11 mouse cellular contexts compared by ENCODE assay signal in genomic region chr16:17753001-17753400, GRCm38 (mm10). TPM values are rescaled to one million over a fixed set of nuclear protein-coding genes. Genes with fewer than 3 reads are reported as not detected.
DNase-seq lines count a peak whose midpoint lies in the region; ATAC-seq and TF ChIP-seq lines count a peak whose summit lies in the region.
"Had no signal": no experiment of that assay in that cellular context is flagged by ENCODE, and none has a peak within 500 bp of the region (broad histone marks: within the 10 kb centered on the region; RNA-seq: fewer than 3 reads in every experiment).

No protein-coding gene starts in this region.

- peak; percentile 68 for DNase-seq in heart, adult 11 months
- DNase-seq in heart, adult 2 months = no peak
- DNase-seq in limb, embryonic 10.5 days (ENCODE audit: low spot score) = no peak
- DNase-seq in MN1 (ENCODE audit: low spot score) = peak; percentile 66
- no peak for DNase-seq in layer of hippocampus, adult 9-11 months
- no peak for DNase-seq in c-Kit-positive CD71-positive TER-119-positive erythroid progenitor cells, embryonic 14.5 days (ENCODE audit: low spot score)
- DNase-seq: cerebellum, adult 9-10 months; right cerebral cortex, postnatal 4 days had no signal

- no peaks in the 10 kb centered on the region for H3K4me1 ChIP-seq in heart, adult 2 months (ENCODE audit: control insufficient read depth, insufficient read depth, low read length)
- peaks cover 7% of the 10 kb centered on the region; the same call in 1 of the 2 replicates for H3K4me1 ChIP-seq in limb, embryonic 13.5 days
- H3K4me1 ChIP-seq in limb, embryonic 10.5 days = no peaks in the 10 kb centered on the region; the same call in 1 of the 2 replicates
- 0 out of 2 replicates have a peak, but pooled peaks cover 4% of the 10 kb centered on the region for H3K4me1 ChIP-seq in intestine, embryonic 15.5 days (replicated peaks)

- 23% methylated on average over 3 of the region's 3 CpGs for WGBS in heart, adult 2 months
- 17% methylated on average over 3 of the region's 3 CpGs for WGBS in limb, embryonic 13.5 days
- 31% methylated on average over 3 of the region's 3 CpGs for WGBS in limb, embryonic 10.5 days
- 12% methylated on average over 3 of the region's 3 CpGs for WGBS in intestine, embryonic 15.5 days

- H3K27ac ChIP-seq in heart, adult 2 months = no peak overlapping the region
- no peak overlapping the region; the same call in 1 of the 2 replicates for H3K27ac ChIP-seq in limb, embryonic 13.5 days
- H3K27ac ChIP-seq in limb, embryonic 10.5 days = no peak overlapping the region
- peak overlapping the region; percentile 64; the same call in 1 of the 2 replicates for H3K27ac ChIP-seq in intestine, embryonic 15.5 days

- no peak for TF ChIP-seq CTCF in heart, adult 2 months (IDR thresholded peaks at IDR 0.05)

- TF ChIP-seq POLR2A in heart, adult 2 months (IDR thresholded peaks at IDR 0.05; ENCODE audit: insufficient read depth, low read depth, low read length) = no peak

- no peaks in the 10 kb centered on the region for H3K9me3 ChIP-seq in limb, embryonic 13.5 days
- no peaks in the 10 kb centered on the region for H3K9me3 ChIP-seq in limb, embryonic 10.5 days (replicated peaks)
- H3K9me3 ChIP-seq in intestine, embryonic 15.5 days = no peaks in the 10 kb centered on the region

- H3K4me2 ChIP-seq in limb, embryonic 13.5 days (replicated peaks) = no peak overlapping the region
- H3K4me2 ChIP-seq in intestine, embryonic 15.5 days (replicated peaks) = no peak overlapping the region

- H3K27me3 ChIP-seq in heart, adult 2 months (ENCODE audit: control insufficient read depth, insufficient read depth, low read length) = no peaks in the 10 kb centered on the region
- H3K27me3 ChIP-seq in limb, embryonic 13.5 days = no peaks in the 10 kb centered on the region
- H3K27me3 ChIP-seq in limb, embryonic 10.5 days (ENCODE audit: low read depth, poor library complexity, severe bottlenecking) = no peaks in the 10 kb centered on the region
- H3K27me3 ChIP-seq in intestine, embryonic 15.5 days (replicated peaks) = no peaks in the 10 kb centered on the region

- no peak overlapping the region for H3K9ac ChIP-seq in heart, adult 2 months (ENCODE audit: low read depth, low read length)
- no peak overlapping the region for H3K9ac ChIP-seq in limb, embryonic 13.5 days
- no peak overlapping the region for H3K9ac ChIP-seq in intestine, embryonic 15.5 days

- H3K36me3 ChIP-seq in heart, adult 2 months (ENCODE audit: control insufficient read depth, insufficient read depth, low read length) = no peaks in the 10 kb centered on the region
- no peaks in the 10 kb centered on the region for H3K36me3 ChIP-seq in limb, embryonic 13.5 days
- no peaks in the 10 kb centered on the region for H3K36me3 ChIP-seq in limb, embryonic 10.5 days
- H3K36me3 ChIP-seq in intestine, embryonic 15.5 days = no peaks in the 10 kb centered on the region

- no peak for TF ChIP-seq EP300 in heart, adult 2 months (IDR thresholded peaks at IDR 0.05; ENCODE audit: insufficient read depth, low read depth, low read length)

- 0 out of 2 replicates have a peak, but pooled peaks have one; percentile 24 for ATAC-seq in limb, embryonic 13.5 days (ENCODE audit: low FRiP score, low read depth)
- ATAC-seq in intestine, embryonic 15.5 days = peak; percentile 84

- intact Hi-C loops in heart, adult 2 months (cut with DNase I) = no loop called here

- no peaks in the 10 kb centered on the region for H3K79me2 ChIP-seq in heart, adult 2 months (replicated peaks; ENCODE audit: control insufficient read depth, insufficient read depth, low read length)

- no peak overlapping the region for H3K4me3 ChIP-seq in heart, adult 2 months
- no peak overlapping the region for H3K4me3 ChIP-seq in limb, embryonic 13.5 days
- no peak overlapping the region for H3K4me3 ChIP-seq in limb, embryonic 10.5 days
- H3K4me3 ChIP-seq in intestine, embryonic 15.5 days (replicated peaks) = no peak overlapping the region

RNA-seq across cellular contexts. Expression of gene Klhl22, which starts 6.4 kb away (rescaled TPM):
- 10 to 100 TPM; 17.3 to 18.6 TPM for total RNA-seq in heart, adult 2 months (2021)
- 23.6 and 30.2 TPM in 2 replicates for polyA plus RNA-seq in heart, adult 2 months (2012; rRNA removed)
- 92.9 and 106 TPM in 2 replicates for polyA plus RNA-seq in limb, embryonic 13.5 days (2015; fragmentation: Nextera tagmentation; extraction: Ambion mirVana)
- polyA plus RNA-seq in limb, embryonic 10.5 days (2016; fragmentation: Nextera tagmentation; extraction: Ambion mirVana) = 70.4 and 81.3 TPM in 2 replicates
- 52.3 and 55.6 TPM in 2 replicates for polyA plus RNA-seq in intestine, embryonic 15.5 days (2015; fragmentation: Nextera tagmentation; extraction: Ambion mirVana)

RNA-seq across cellular contexts. Expression of gene Med15, which starts 20.3 kb away (rescaled TPM):
- 10 to 100 TPM; 21.5 to 24.9 TPM for total RNA-seq in heart, adult 2 months (2021)
- 37.3 and 44.3 TPM in 2 replicates for polyA plus RNA-seq in heart, adult 2 months (2012; rRNA removed)
- polyA plus RNA-seq in limb, embryonic 13.5 days (2015; fragmentation: Nextera tagmentation; extraction: Ambion mirVana) = 48.1 and 49.8 TPM in 2 replicates
- polyA plus RNA-seq in limb, embryonic 10.5 days (2016; fragmentation: Nextera tagmentation; extraction: Ambion mirVana) = 53.2 and 55.1 TPM in 2 replicates
- polyA plus RNA-seq in intestine, embryonic 15.5 days (2015; fragmentation: Nextera tagmentation; extraction: Ambion mirVana) = 38.0 and 43.0 TPM in 2 replicates

RNA-seq across cellular contexts. Expression of gene Scarf2, which starts 44.1 kb away (rescaled TPM):
- 1 to 10 TPM; 4.1 to 5.2 TPM for total RNA-seq in heart, adult 2 months (2021)
- polyA plus RNA-seq in heart, adult 2 months (2012; rRNA removed) = 10.8 and 13.4 TPM in 2 replicates
- 28.8 and 29.4 TPM in 2 replicates for polyA plus RNA-seq in limb, embryonic 13.5 days (2015; fragmentation: Nextera tagmentation; extraction: Ambion mirVana)
- polyA plus RNA-seq in limb, embryonic 10.5 days (2016; fragmentation: Nextera tagmentation; extraction: Ambion mirVana) = 16.8 and 24.5 TPM in 2 replicates
- 11.5 and 11.7 TPM in 2 replicates for polyA plus RNA-seq in intestine, embryonic 15.5 days (2015; fragmentation: Nextera tagmentation; extraction: Ambion mirVana)
- total RNA-seq: monocyte, adult 5-6 weeks had no signal

Comparison
In these comparisons a context has a peak if more than half of its experiments do, and no peak if none do; other contexts are left out.
1. DNase-seq: peak in heart, adult 11 months (single experiment) and MN1 (single experiment); none in heart, adult 2 months (0 of 2), limb, embryonic 10.5 days (single experiment), layer of hippocampus, adult 9-11 months (single experiment) and c-Kit-positive CD71-positive TER-119-positive erythroid progenitor cells, embryonic 14.5 days (single experiment).